Mouse (Mus musculus): Measurements from ENCODE around the gene Tbcb.
A peak's percentile ranks its signal among the peaks of the same experiment; 100 is the strongest.
"Not testable (repeated sequence)": the region's sequence is repeated elsewhere in the genome, so short reads cannot be mapped to it uniquely, and the experiment has no call there.

Tbcb gene

DNA sequence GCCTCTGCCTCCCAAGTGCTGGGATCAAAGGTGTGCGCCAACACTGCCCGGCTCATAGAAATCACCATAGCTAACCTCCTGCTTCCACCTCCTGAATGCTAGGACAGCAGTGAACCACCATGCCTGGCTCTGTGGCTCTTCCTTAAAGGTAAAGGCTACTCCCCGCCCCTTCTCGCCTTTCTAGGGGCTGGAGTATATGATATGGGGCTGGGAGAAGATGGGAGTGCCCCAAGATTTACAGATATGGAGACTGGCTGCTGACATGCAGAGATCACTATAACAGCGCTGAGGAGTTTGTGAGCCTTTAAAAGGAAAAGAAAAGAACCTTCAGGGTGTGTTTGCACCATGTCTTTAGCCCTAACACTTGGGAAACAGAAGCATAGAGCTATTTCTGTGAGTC lies 9.9 kb downstream of the Tbcb start:
- DNase-seq (ENCODE audit: low spot score) = no peak

DNA sequence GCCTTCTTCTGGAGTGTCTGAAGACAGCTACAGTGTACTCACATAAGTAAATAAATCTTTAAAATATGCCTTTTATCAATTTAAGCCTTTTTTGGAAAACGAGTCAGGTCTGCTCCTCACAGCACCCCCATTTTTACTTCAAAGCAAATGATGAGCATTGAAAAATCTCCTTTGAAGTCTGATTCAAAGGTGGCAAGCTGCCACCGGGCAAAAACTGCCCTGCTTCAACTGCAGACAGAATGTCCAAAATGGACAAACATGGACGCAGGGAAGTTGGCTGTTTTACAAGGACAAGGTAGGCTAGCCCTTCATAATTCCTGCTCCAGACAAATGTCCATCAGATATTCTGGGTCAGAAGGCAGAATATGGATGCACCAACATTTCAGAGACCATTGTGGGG lies 10.6 kb downstream of the Tbcb start:
- DNase-seq (ENCODE audit: low spot score) = no peak

DNA sequence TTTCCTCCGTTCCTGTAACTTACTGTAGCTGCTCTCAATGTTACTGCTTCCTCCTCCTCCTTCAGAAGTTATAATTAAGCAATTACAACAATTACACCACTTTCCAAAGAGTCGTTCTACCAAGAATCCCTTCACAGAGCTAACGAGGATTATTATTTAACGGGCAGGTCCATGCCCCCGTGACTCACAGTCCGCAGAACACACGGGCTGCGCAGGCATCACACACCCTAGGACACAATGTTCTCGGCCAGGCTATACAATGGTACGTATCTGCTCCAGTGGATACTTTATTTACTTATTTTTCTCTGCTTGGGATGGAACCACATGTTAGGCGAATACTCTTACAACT lies 12.1 kb downstream of the Tbcb start:
- no peak for DNase-seq (ENCODE audit: low spot score)

DNA sequence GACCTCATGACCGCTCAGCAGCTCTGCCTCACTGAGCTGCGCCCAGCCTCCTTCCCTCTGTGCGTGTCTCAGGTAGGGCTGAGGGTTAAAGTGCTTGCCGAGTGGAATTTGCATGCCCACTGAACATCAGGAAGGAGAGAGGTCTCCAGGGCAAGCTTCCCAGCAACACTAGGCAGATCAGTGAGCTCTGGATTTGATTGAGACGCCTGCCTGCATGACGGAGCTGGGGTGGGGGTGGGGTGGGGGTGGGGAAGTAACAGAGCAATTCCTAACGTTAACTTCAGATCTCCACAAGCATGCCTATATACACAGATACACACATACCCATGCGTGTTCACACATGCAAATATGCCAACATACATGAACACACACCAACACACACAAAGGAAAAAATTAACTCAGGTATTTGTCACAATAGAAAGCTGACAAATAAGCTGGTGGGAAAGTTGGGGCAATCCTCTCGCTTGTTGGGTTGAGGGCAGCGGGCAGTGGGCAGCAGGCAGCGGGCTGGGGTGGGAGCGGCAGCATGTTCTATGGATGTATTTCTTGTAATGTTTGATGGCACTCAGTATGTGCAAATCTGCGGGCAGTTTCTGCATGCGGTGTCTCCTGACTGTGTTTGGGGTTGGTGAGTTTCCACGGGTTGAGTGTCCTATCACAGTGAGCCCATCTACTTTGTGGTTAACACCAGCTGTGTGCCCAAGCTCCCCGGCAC lies 12.6 kb downstream of the Tbcb start:
- DNase-seq (ENCODE audit: low spot score) = no peak

DNA sequence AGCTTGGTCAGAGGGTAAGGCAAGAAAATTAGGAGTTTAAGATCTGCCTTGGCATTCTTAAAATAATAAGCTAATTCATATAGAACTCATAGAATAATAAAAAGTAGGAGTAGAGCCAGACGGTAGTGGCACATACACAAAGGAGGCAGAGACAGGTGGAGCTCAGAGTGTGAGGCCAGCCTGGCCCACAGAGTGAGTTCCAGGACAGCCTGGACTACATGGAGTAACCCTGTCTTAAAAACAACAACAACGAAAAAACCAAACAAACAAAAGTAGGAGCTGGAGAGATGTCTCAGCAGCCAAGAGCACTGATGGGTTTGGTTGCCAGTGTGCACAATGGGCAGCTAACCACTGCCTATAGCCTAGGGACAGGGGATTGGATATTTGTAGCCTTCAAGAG lies 14.8 kb downstream of the Tbcb start:
- DNase-seq (ENCODE audit: low spot score) = no peak

DNA sequence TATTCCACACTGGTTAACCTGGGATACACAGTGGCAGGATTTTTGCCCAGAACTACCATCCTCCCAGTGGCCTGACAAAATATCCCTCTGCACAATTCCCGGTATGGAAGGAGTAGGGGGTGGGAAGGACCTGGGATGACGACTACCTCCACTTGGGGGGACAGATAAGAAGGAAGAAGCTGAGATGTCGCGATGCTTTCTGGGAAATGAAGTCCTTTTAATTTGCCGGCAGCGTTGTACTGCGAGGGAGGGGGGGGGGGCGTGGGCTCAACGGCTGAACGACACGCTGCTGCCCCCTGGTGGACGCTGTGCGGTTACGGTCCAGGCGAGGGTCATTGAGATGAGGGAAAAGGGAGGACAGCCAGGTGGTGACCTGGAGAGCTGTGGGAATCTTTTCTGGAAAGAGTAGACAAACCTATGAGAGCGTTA lies 15.3 kb downstream of the Tbcb start:
- DNase-seq (ENCODE audit: low spot score) = peak; percentile 51

DNA sequence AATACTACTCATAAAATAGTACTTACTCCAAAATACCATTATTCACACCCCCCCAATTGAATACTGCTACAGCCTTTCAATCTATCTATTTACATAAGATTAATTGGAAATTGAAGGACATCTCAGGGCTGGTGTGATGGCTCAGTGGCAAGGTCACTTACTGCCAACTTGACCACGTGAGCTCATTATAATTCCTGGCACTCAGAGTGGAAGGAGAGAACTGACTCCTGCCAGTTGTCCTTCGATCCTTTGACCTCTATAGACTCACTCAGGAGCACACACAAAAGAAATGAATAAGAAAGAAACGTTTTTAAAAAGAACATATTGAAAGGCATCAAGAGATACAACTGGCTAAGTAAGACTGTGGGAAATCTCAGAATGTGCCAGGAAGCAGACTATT lies 16.2 kb downstream of the Tbcb start:
- DNase-seq (ENCODE audit: low spot score) = no peak

DNA sequence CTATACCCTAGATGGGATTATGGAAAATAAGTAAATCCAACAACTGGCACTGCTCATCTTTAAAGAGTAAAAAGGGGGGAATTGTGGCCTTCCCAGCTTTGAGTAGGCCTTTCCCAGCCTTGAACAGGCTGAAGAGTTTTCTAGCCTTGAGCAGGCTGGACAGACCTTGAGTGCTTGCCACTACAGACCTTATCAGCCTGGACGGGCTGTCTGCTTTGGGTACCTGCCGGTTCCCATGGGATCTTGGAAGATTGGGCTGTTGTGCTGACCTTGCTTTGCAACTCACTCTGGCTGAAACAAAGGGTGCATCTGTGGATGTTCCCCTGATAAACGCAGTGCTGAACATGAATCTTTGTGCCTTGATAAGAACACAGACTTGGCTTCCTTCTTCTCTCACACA lies 18.2 kb downstream of the Tbcb start:
- no peak for DNase-seq (ENCODE audit: low spot score)

DNA sequence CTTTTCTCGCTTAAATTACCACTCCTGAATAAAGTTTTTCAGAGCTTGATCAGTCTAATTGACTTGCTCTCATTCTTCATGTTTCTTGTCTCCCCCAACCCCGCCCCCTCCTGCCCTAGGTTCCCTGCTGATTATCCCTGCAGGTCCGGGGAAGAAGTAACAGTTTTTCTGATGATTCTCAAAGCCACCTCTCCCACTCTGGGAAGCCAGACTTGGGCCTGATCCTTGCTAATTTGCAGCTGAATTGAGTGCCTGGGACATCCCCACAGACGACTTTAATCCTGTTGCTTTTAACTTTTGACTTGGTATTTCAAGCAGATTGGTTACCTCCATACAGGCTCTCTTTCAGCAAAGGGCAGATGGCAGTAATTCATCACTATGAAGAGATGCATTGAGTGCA lies 21.0 kb downstream of the Tbcb start:
- no peak for DNase-seq (ENCODE audit: low spot score)

DNA sequence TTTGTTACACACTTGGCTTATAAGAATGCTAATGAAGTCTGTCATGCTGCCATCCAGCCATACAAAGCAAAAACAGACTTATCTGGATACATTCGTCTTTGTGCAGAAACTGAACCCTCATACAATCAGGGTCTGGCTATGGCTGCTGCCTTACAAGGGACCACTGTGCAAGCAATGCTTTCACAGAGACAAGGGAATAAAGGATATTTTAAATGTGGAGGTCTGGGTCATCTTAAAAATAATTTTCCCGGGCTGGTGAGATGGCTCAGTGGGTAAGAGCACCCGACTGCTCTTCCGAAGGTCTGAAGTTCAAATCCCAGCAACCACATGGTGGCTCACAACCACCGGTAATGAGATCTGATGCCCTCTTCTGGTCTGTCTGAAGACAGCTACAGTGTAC lies 25.7 kb downstream of the Tbcb start:
- DNase-seq (ENCODE audit: low spot score) = not testable (repeated sequence)

DNA sequence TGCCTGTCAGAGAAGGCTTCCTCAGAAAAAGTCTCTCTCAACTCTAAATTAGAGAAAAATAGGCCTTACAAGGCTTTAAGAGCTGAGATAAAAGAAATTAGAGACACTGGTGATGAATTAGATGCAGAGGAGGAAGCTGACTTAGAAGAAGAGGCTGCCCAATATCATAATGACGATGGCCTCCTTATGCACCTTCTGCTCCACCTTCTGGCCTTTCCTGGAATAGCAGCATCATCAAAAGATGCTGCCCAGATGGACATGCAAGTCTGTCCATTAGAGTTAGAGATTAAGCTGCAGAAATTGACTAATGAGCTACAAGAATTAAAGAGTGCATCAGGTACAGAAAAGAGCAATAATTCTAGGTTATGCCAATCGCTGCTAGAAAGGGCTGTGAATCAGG lies 26.7 kb downstream of the Tbcb start:
- peak; percentile 51 for DNase-seq (ENCODE audit: low spot score)

DNA sequence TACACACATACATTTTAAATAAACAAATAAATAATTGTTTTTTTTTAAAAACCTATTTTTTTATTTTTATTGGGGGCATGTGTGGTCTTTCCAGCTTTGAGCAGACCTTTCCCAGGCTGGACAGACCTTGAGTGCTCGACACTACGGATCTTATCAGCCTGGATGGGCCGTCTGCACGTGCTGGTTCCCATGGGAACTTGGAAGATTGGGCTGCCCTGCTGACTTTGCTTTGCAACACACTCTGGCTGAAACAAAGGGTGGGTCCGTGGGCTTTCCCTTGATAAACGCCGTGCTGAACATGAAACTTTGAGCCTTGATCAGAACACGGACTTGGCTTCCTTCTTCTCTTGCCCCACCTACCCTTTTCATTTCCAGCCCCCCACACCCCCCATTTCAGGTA lies 27.7 kb downstream of the Tbcb start:
- no peak for DNase-seq (ENCODE audit: low spot score)

DNA sequence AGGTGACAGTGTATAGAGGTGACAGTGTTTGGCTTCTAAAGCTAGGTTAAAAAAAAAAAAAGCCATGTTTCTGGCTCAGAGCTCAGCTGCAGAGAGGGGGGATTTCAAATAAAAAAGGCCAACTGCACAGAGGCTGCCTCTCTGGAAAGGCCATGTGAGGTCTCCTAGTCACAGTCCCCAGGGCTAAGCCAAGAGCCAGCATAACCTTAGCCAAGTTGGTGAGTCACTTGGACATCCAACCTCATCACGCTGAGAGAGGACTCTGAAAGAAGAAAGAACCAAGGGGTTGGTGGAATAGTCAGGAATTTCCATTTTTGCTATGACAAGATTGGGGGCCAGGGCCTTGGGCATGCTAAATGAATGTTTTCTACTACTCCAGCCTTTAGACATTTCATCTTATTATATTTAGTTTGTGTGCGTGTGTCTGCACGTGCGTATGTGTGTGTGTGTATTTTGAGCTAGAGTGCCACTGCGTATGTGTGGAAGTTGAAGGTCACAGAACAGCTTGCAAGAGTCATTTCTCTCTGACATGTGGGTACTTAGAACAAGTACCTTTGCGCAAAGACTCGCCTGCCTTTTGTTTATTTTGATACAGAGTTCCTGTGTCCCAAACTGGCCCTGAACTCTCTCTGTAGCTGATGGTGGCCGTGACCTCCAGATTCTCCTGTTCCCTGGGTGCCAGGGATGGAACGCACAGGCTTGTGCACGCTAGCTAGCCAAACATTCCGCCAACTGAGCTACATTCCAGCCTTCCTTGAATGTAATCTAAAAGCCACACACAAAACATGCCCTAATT lies 29.0 kb downstream of the Tbcb start:
- DNase-seq (ENCODE audit: low spot score) = no peak

DNA sequence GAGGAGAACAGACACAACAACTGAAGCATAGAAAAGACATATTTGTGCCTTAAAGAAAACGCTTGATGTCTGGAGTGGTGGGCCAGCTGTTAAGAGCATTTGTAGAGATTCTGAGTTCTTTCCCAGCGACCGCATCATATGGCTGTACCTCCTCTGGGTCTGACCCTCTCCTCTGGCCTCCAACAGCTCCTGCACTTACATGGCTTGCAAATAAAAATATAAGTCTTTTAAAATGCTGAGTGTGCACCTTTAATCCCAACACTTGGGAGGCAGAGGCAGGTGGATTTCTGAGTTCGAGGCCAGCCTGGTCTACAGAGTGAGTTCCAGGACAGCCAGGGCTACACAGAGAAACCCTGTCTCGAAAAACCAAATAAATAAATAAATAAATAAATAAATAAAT lies 31.4 kb downstream of the Tbcb start:
- DNase-seq (ENCODE audit: low spot score) = not testable (repeated sequence)

DNA sequence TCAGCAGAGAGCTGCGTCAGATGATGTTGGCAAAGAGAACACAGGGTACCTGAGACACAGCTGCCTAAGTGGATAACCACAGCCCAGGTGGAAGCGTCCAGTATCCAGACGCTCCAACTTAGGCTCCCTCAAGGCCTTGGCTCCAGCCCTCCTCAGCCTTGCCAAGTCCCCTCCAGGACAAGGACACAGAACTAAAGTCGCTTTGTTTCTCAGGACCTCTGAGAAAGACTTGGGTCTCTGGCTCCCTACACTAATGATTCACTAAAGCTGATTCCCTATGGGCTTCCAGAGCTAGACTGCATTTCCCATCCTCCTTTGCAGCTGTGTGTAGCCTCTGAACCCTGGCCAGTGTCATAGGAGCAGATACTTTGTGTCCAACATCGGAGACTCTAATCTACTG lies 31.9 kb downstream of the Tbcb start:
- no peak for DNase-seq (ENCODE audit: low spot score)

DNA sequence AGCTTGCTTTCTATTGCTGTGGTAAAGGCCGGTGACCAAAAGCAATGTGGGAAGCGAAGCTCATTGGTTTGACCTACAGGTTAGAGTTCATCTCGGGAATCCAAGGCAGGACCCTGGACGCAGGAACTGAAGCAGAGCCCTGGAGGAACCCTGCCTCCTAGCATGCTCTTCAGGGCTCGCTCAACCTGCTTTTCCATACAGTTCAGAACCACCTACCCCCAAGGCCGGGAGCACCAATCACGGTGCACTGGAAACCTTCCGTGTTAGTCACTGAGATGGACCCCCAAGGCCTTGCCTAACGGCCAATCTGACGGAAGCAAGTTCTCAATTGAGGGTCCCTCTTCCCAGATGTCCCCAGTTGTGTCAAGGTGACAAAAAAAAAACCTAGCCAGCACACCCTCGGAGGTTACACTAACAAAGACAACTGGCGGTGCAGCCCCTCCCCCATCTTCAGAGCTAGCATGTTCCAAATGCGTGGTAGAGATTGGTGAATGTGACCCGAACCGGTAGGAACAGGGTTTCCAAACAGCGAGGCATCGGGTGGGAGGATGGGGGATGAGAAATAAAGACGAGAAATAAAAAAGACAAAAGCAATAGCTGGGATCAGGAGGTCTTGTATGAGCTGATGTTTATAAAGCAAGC lies 32.5 kb downstream of the Tbcb start:
- no peak for DNase-seq (ENCODE audit: low spot score)

DNA sequence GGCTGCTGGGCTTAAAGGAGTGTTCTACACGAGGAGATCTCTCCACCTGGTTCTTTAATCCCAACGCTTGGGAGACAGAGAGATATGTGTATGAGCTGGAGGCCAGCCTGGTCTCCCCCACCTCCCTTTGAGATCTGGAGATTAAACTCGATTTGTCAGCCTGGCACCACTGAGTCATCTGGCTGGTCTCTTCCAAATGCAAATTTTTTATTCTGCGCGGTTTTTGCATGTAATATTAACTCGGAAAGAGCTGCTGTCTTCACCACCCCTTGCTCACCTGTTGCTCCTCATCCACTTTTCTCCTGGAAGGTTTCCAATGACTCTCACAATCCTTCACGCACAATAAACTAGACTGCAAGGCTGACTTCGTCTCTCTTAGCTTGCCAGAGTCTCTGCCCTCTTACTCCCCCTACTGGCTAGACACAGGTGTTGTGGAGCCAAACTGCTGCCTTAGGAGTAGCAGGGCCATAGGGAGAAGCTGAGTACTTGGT lies 33.5 kb downstream of the Tbcb start, which contains the start of gene Capns1:
Gene Capns1, minus strand, starts transcription at position 331 of the 491 bp plus-strand sequence.
- peak; percentile 39 for DNase-seq (ENCODE audit: low spot score)

DNA sequence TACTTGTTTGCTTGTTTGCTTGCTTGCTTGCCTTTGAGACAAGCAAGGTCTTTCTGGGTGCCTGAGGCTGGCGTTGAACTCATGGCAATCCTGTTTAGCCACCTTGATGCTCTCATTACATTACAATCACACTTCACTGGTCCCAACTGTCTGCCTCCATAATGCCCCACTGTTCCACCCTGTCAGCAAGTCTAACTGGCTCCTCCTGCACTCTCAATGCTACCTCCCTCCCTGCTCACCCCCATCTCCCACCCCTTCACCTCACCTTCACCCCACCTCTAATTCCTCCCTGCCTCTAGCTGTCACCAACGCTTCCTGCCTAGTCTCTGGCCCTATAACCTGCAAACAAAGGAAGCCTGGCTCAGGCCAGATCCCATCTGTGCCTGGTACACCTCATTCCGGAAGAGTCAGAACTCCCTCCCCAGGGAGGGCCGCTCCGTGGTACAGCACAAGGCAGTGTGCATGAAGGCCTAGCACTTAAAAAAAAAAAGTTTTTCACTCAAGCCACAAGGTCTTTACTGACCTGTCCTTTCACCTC lies 34.4 kb downstream of the Tbcb start:
- no peak for DNase-seq (ENCODE audit: low spot score)

DNA sequence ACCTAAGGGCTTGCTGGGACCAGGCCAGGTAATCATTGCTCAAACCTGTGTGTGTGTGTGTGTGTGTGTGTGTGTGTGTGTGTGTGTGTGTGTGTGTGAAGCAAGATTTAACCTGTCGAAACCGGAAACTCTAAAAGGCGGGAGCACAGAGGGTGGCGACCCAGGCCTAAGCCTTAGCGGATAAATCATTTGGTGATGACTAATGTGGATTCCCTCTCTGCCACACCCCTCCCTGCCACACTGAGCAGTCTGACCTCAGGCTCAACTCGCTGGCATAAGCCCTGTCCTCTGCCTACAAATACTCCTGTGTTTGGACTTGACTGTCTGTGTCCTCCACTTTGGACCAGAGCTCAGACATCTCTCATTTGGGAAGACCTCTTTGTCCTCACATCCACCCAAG lies 35.9 kb downstream of the Tbcb start:
- no peak for DNase-seq (ENCODE audit: low spot score)

DNA sequence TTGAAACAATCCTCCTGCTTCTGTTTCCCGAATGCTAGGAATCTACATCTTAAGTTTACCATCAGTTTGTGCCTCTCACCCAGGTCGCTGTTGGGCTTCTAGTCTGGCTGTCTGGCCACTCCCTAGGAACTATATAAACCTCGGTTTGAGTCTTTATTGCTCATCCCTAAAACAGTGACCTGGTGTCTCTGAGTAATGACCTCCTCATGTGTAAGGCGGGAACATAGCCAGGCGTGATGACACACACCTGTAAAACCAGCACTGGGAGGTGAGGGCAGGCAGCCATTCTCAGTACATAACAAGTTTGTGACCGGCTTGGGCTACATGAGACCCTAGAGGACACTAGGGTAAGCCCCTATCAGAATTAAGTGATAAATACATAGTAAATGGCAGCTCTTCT lies 36.6 kb downstream of the Tbcb start:
- DNase-seq (ENCODE audit: low spot score) = no peak

DNA sequence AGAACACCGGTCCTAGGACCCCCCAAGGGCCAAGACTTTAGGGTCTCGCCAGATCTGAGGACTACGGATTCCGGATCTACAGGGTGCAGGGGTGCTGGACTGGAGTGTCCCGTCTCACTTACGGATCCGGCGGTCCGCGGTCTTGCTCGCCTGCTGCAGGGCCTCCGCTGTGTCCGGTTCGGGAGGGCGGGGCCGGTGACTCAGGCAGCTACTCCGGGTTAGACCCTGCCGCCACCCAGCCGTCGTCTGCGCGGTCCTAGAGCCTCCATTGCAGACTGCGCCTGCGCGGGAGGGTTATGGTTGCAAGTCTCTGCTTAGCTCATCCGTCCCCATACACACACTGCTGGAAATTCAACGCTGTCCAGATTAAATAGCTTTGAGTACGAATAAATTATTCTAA lies 37.2 kb downstream of the Tbcb start:
- DNase-seq (ENCODE audit: low spot score) = peak; percentile 87

DNA sequence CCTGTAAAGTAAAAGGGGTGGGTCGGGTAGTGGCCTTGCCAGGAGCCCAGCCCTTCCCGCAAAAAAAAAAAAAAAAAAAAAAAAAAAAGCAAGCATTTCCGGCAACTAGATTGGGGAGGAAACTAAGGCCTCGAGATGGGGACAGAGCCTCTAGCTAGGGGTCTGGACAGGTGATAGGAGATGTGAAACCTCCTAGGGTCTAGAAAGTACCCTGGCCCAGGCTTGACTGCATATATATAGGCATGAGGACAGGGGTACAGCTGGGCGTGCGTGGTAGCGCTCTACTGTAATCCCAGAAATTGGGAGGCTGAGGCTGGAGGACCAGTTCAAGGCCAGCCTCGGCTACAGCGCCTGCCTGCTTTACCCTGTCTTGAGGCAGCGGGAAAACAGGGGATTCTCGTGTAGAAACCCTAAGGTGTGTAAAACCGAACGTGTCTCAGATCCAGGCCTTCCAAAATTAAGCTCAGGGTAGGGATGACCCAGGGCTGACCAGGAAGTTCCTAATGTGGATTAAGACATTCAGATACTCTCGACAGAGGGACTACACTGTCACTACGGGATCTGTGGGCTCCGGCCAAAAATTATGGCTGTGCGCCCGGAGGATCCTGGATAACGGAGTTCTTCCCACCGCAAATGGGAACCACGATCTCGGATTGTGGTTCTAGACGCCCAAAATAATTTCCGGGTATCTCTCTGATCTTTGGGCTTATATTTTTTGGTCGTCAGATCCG lies 37.8 kb downstream of the Tbcb start:
- DNase-seq (ENCODE audit: low spot score) = peak; percentile 26

Measured in spleen, adult 12 weeks (tissue).